Mouse (Mus musculus): Measurements from ENCODE around the gene Tssk3. TPM values are rescaled to one million over a fixed set of nuclear protein-coding genes. Genes with fewer than 3 reads are reported as not detected.

The Tssk3 gene
- not detected for polyA plus RNA-seq (2012; fragmentation: generic; extraction: Trizol)

DNA sequence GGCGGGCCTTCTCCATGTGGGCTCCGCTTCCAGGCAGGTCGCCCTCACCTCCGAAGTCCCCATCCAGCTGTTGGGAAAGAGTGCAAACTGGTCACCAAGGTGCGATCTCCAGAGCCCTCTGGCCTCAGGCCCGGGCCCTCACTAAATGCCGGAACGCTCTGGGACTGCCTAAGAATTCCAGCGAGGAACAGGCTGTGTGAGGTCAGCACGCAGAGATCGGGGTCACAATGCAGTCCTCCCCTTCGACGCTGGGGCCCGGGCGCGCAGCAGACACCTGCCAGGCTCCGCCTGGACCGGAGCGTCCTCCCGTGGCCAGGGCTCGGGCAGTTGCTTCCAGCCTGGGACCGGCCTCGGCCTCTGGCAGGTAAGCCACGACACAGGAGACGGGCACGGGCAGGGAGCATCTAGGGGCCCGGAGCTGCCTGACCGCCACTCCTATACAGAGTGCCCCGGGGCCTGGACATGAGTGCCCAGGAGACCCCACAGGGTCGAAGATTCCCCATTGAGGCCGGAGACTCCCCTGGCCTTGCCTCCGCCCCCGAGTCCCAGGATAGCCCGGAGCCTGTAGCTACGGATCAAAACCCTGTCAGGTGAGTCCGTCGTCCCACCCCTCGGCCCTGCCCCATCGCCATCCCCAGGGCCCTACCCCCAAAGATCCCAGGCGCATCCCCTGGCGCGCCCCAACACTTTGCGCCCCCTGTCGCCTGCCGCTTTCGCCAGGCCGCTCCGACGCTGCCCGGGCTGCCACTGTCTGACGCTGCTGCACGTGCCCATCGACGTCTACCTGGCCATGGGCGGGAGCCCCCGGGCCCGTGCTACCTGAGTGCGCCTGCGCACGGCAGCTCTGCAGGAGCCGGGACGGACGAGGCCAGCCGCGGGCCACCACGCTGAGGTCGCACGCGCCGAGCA, at the start of gene Tssk3, which contains the start of gene Fam229a:
TSS of gene Tssk3 (minus strand) at position 51 of the 909 bp plus-strand sequence.
TSS of gene Fam229a (plus strand) at position 219 of the 909 bp plus-strand sequence.

DNA sequence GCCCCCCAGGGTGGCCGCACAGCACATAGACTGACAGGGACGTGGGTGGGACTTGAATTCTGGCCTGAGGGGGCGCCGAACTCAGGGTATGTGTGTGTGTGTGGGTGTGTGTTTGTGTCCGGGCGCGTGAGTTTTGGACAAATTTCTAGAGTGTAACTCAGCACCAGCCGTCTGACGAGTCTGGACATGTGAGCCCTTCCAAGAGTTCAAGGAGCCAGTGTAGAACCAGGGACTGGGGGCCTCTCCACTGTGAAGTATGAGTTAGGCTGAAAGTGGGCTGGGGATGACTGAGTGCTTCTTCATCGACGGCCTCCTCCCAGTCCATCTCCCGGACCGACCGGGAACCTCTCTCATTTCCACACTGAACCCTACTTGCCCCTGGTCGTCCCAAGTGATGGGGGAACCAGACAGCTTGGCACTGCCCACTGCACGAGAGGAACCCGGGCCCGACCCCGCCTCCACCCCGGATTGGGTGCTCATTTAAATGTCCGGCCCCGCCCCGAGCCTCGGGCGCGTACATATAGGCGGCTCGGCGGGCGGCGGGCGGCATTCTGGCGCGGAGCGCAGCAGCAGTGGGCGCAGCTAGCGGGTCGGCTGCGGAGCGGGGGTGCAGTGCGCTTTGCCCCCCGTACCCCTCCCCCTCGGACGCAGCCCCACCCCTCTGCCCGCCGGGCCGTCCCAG, 22.4 kb upstream of the Tssk3 start, which contains the start of gene Marcksl1:
TSS of gene Marcksl1 (plus strand) at position 496 of the 682 bp plus-strand sequence.

GRCm38 (mm10) chr4:129461183-129461960, 29.4 kb downstream of the Tssk3 start, which contains the start of gene Bsdc1:
TSS of gene Bsdc1 (plus strand) at chr4:129461581.

GRCm38 (mm10) chr4:129440340-129441063, 50.3 kb downstream of the Tssk3 start, which contains the start of gene Zbtb8b:
TSS of gene Zbtb8b (minus strand) at chr4:129440853.

Other genes starting within 250 kb of the Tssk3 start
- 10 to 100 TPM in 1 of 2 experiments, 1 to 10 TPM in 1; 7.0 to 19.9 TPM for gene C77080, start 229.6 kb downstream of the Tssk3 start, polyA plus RNA-seq (2012; fragmentation: generic; extraction: Trizol)
- gene Sync, start 203.4 kb downstream of the Tssk3 start, polyA plus RNA-seq (2012; fragmentation: generic; extraction: Trizol) = 1 to 10 TPM in 1 of 2 experiments, under 1 TPM in 1; 0.04 to 1.4 TPM
- 100 to 1,000 TPM in 1 of 2 experiments, 10 to 100 TPM in 1; 91.9 to 133 TPM for gene Rbbp4, start 155.7 kb downstream of the Tssk3 start, polyA plus RNA-seq (2012; fragmentation: generic; extraction: Trizol)
- 10 to 100 TPM in 1 of 2 experiments, 1 to 10 TPM in 1; 2.4 to 26.0 TPM for gene Zbtb8os, start 155.3 kb downstream of the Tssk3 start, polyA plus RNA-seq (2012; fragmentation: generic; extraction: Trizol)
- 1 to 10 TPM; 1.4 to 8.8 TPM for gene Zbtb8a, start 112.9 kb downstream of the Tssk3 start, polyA plus RNA-seq (2012; fragmentation: generic; extraction: Trizol)
- under 1 TPM in 1 of 2 experiments, not detected in 1; 0.01 TPM for gene Zbtb8b, start 50.2 kb downstream of the Tssk3 start, polyA plus RNA-seq (2012; fragmentation: generic; extraction: Trizol)
- gene Bsdc1, start 29.4 kb downstream of the Tssk3 start, polyA plus RNA-seq (2012; fragmentation: generic; extraction: Trizol) = 10 to 100 TPM in 1 of 2 experiments, 1 to 10 TPM in 1; 2.2 to 20.7 TPM
- gene Fam229a, start 168 bp upstream of the Tssk3 start, polyA plus RNA-seq (2012; fragmentation: generic; extraction: Trizol) = under 1 TPM in 1 of 2 experiments, not detected in 1; 0.09 TPM
- 100 to 1,000 TPM in 1 of 2 experiments, 10 to 100 TPM in 1; 57.5 to 148 TPM for gene Marcksl1, start 22.6 kb upstream of the Tssk3 start, polyA plus RNA-seq (2012; fragmentation: generic; extraction: Trizol)
- gene Hdac1, start 51.7 kb upstream of the Tssk3 start, polyA plus RNA-seq (2012; fragmentation: generic; extraction: Trizol) = 10 to 100 TPM; 10.4 to 97.9 TPM
- gene Lck, start 82.6 kb upstream of the Tssk3 start, polyA plus RNA-seq (2012; fragmentation: generic; extraction: Trizol) = under 1 TPM; 0.12 to 0.33 TPM
- gene Fam167b, start 87.5 kb upstream of the Tssk3 start, polyA plus RNA-seq (2012; fragmentation: generic; extraction: Trizol) = under 1 TPM in 1 of 2 experiments, not detected in 1; 0.12 TPM
- 100 to 1,000 TPM; 267 to 601 TPM for gene Eif3i, start 109.6 kb upstream of the Tssk3 start, polyA plus RNA-seq (2012; fragmentation: generic; extraction: Trizol)
- 100 to 1,000 TPM; 192 to 203 TPM for gene Tmem234, start 109.6 kb upstream of the Tssk3 start, polyA plus RNA-seq (2012; fragmentation: generic; extraction: Trizol)
- gene Dcdc2b, start 123.2 kb upstream of the Tssk3 start, polyA plus RNA-seq (2012; fragmentation: generic; extraction: Trizol) = under 1 TPM; 0.27 to 0.48 TPM
- 10 to 100 TPM in 1 of 2 experiments, 1 to 10 TPM in 1; 6.8 to 27.3 TPM for gene Iqcc, start 128.1 kb upstream of the Tssk3 start, polyA plus RNA-seq (2012; fragmentation: generic; extraction: Trizol)
- 10 to 100 TPM in 1 of 2 experiments, 1 to 10 TPM in 1; 8.4 to 46.3 TPM for gene Ccdc28b, start 132.9 kb upstream of the Tssk3 start, polyA plus RNA-seq (2012; fragmentation: generic; extraction: Trizol)
- 10 to 100 TPM in 1 of 2 experiments, 1 to 10 TPM in 1; 9.4 to 25.1 TPM for gene Txlna, start 150.0 kb upstream of the Tssk3 start, polyA plus RNA-seq (2012; fragmentation: generic; extraction: Trizol)
- 10 to 100 TPM in 1 of 2 experiments, 1 to 10 TPM in 1; 5.5 to 16.3 TPM for gene Kpna6, start 181.7 kb upstream of the Tssk3 start, polyA plus RNA-seq (2012; fragmentation: generic; extraction: Trizol)
- 10 to 100 TPM; 12.8 to 14.4 TPM for gene Tmem39b, start 205.8 kb upstream of the Tssk3 start, polyA plus RNA-seq (2012; fragmentation: generic; extraction: Trizol)

All from C3H10T1/2 (cell line).